Mouse (Mus musculus): ENCODE data around the gene Mfsd11. TPM values are rescaled to one million over a fixed set of nuclear protein-coding genes. Genes with fewer than 3 reads are reported as not detected.

Gene Mfsd11
- polyA plus RNA-seq, 1 experiment from 2014 or later: 21.4 TPM

DNA sequence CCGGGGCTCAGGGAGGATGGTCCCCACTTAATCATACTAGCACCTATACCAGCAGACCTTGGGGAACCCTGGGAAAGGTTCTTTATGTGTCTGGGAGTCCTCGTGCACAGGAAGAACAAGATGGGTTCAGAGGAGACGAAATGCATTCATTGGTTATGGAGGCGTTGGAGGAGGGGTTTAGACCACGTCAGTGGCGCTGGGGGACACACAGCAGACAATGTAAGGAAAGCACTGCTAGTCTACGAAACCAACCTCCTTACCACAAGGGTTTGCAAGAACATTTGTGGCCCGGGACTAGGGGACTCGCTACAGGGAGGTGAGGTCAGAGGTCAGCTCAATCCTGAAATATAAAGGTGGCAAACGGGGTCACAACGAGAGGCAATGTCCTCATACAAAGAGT, 41.7 kb upstream of the Mfsd11 start:
- Histone ChIP-seq H3K27ac (ENCODE audit: low read depth, low read length) (no peak overlapping the region), H3K4me2 (no peak overlapping the region), H3K27me3 (replicated peaks; ENCODE audit: control insufficient read depth, insufficient read depth, low read length) (no peaks in the 10 kb centered on the region; the same call in 1 of the 2 replicates), H3K4me3 (ENCODE audit: low read depth, low read length) (no peak overlapping the region), H3K4me1 (replicated peaks; ENCODE audit: control insufficient read depth, insufficient read depth, low read length) (peaks cover 41% of the 10 kb centered on the region), H3K9ac (ENCODE audit: low read depth, low read length) (no peak overlapping the region), H3K36me3 (ENCODE audit: control insufficient read depth, insufficient read depth, low read length) (no peaks in the 10 kb centered on the region), H3K9me3 (ENCODE audit: control insufficient read depth, low read length) (no peaks in the 10 kb centered on the region)
- ATAC-seq (replicated peaks; ENCODE audit: low FRiP score) (no peak), DNase-seq (ENCODE audit: low spot score) (no peak)
- WGBS: 76% methylated on average over 11 of the region's 11 CpGs

DNA sequence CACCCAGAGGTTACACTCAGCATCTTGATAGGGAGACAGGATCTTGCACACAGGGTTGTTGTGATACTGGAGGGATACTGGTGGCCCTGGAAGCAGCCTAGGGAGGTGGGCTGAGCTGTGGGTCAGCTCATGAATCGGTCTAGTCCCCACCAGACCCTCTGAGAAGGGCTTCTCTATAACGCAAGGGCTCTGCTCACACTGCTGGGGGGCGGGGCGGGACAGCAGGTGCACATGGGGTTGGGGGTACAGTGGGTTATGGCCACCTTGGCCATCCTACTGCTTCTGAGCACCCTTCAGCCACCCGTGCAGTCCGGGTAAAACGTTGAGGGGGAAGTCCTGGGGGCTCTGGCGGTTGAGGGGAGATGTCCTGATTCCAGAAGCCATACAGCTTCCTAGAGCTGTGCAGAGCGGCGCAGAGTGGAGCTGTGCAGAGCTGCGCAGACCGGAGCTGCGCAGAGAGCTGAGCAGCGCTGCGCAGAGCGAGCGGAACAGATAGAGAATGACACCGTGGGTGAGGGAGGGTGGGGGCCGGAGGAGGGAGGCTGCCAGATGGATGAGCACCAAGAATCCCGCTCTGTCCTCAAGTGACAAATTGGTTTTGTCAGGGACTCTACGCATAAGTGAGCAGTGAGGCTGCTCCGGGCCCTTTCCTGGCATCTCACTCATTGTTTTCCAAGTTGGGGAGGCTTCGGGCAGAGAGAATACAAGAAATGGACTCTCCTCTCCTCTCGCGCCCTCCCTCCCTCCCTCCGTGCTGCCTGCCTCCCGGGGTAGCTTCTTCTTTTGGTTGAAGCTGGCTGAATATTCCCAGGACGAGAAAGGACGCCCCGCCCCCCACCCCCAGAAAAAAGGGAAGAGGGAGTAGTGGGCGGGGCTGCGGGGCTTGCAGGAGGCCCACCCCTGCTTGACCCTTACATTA, 41.0 kb upstream of the Mfsd11 start:
- Histone ChIP-seq H3K4me3 (ENCODE audit: low read depth, low read length) (peak overlapping the region; percentile 38), H3K4me1 (replicated peaks; ENCODE audit: control insufficient read depth, insufficient read depth, low read length) (peaks cover 41% of the 10 kb centered on the region), H3K4me2 (peak overlapping the region; percentile 71), H3K27me3 (replicated peaks; ENCODE audit: control insufficient read depth, insufficient read depth, low read length) (no peaks in the 10 kb centered on the region; the same call in 1 of the 2 replicates), H3K36me3 (ENCODE audit: control insufficient read depth, insufficient read depth, low read length) (no peaks in the 10 kb centered on the region), H3K9me3 (ENCODE audit: control insufficient read depth, low read length) (no peaks in the 10 kb centered on the region), H3K27ac (ENCODE audit: low read depth, low read length) (peak overlapping the region; percentile 32; the same call in 1 of the 2 replicates), H3K9ac (ENCODE audit: low read depth, low read length) (no peak overlapping the region)
- DNase-seq (ENCODE audit: low spot score): peak; percentile 60
- WGBS: 20% methylated on average over 31 of the region's 32 CpGs
- peak; percentile 58 for ATAC-seq (replicated peaks; ENCODE audit: low FRiP score)

DNA sequence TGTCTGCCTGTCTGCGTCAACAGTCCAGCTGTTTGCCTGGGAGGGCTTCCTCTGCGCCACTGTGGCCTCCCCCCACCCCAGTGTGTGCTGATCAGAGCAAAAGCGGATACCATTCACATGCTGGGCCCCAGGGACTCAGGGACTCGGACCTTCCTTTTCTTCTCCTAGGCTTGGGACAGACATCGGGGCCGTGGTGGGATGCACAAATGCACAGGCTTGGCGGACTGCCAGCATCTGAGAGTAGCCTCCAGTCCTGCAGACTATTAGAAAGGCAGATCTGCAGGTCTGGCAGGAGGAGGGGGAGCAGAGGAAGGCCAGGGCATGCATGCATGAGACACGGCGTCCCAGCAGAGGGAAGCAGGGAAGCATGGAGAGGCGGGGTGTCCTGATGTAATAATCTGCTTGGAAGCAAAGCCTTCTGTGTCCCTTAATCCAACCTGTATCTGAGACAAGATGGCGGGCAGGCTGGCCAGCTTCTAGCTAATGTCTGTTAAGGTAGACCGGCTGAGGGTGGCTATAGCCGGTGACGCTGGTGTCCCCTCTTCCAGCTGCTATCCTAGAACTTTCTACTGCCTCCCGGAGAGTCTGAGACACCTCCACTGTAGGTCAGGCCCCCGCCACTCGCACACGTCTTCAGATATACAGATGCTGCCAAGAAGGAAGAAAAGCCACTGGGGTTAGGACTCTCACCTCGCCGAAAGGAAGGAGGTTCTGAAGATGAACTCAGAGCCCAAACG, 39.3 kb upstream of the Mfsd11 start:
- Histone ChIP-seq H3K9ac (ENCODE audit: low read depth, low read length) (no peak overlapping the region), H3K36me3 (ENCODE audit: control insufficient read depth, insufficient read depth, low read length) (no peaks in the 10 kb centered on the region), H3K27me3 (replicated peaks; ENCODE audit: control insufficient read depth, insufficient read depth, low read length) (no peaks in the 10 kb centered on the region; the same call in 1 of the 2 replicates), H3K4me3 (ENCODE audit: low read depth, low read length) (no peak overlapping the region), H3K27ac (ENCODE audit: low read depth, low read length) (peak overlapping the region; percentile 4; the same call in 1 of the 2 replicates), H3K9me3 (ENCODE audit: control insufficient read depth, low read length) (no peaks in the 10 kb centered on the region), H3K4me1 (replicated peaks; ENCODE audit: control insufficient read depth, insufficient read depth, low read length) (peaks cover 39% of the 10 kb centered on the region), H3K4me2 (no peak overlapping the region)
- 71% methylated on average over 21 of the region's 21 CpGs for WGBS
- ATAC-seq (replicated peaks; ENCODE audit: low FRiP score): 0 out of 2 replicates have a peak, but pooled peaks have one; percentile 23
- peak; percentile 45 for DNase-seq (ENCODE audit: low spot score)

DNA sequence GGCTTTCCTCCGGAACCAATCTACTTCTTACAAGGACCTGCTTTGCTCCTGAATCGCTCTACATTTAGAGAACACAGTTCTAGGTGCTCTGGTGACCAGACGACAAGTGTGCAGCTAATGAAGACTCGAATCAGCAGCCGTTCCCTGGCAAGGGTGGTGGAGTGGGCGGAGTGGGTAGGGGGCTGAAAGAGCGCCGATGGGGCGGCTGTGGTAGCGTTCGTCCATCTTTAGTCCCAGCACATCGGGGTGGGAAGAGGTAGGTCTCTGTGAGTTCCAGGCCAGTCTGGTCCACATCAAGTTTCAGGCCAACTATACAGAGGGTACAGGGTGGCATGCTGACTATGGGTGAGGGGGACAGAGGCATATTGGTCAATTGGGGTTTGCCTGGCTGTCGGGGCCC, 38.6 kb upstream of the Mfsd11 start:
- H3K27ac ChIP-seq (ENCODE audit: low read depth, low read length): peak overlapping the region; percentile 66; the same call in 1 of the 2 replicates
- no peaks in the 10 kb centered on the region for H3K9me3 ChIP-seq (ENCODE audit: control insufficient read depth, low read length)
- no peaks in the 10 kb centered on the region for H3K36me3 ChIP-seq (ENCODE audit: control insufficient read depth, insufficient read depth, low read length)
- H3K4me2 ChIP-seq: no peak overlapping the region
- ATAC-seq (replicated peaks; ENCODE audit: low FRiP score): no peak
- 81% methylated on average over 13 of the region's 13 CpGs for WGBS
- H3K9ac ChIP-seq (ENCODE audit: low read depth, low read length): no peak overlapping the region
- DNase-seq (ENCODE audit: low spot score): no peak
- no peaks in the 10 kb centered on the region; the same call in 1 of the 2 replicates for H3K27me3 ChIP-seq (replicated peaks; ENCODE audit: control insufficient read depth, insufficient read depth, low read length)
- H3K4me3 ChIP-seq (ENCODE audit: low read depth, low read length): no peak overlapping the region
- H3K4me1 ChIP-seq (replicated peaks; ENCODE audit: control insufficient read depth, insufficient read depth, low read length): peaks cover 38% of the 10 kb centered on the region

DNA sequence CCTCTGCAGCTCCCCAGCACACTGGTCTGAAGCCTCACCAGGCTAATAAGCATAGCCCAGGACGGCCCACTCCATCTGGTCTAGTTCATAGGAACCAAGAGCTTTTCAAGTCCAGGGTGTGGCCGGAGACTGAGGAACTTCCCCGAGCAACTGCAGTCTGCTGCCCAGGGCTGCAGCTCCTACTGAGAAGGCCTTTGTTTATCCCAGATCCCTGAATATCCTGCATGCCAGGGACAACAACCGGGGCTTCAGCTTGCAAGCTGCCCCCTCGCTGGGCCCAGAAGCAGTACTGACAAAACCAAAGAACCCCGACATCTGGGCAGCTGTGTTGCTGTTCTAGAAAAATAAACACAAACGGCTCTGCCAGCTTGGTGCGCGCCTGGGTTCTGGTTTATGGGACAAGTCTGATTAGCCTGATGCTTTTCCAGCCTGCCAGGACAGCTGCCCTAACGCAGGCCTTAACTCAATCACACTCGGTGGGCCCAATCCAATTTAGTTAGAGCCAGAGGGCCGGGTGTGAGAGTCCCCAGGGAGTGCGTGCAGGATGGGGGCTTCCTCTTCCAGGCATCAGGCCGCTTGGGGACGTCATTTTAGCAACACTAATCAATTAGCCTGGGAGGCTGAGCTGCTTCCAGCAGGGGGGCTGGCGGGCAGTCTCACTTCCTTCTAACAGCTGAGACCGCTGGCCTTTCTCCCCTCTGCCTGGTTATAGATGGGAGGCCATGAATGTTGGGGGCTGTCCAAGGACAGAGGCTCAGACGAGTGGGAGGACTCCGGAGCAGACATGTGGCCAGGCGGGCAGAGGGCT, 38.0 kb upstream of the Mfsd11 start:
- Histone ChIP-seq H3K9ac (ENCODE audit: low read depth, low read length) (no peak overlapping the region), H3K27ac (ENCODE audit: low read depth, low read length) (peak overlapping the region; percentile 66), H3K9me3 (ENCODE audit: control insufficient read depth, low read length) (no peaks in the 10 kb centered on the region), H3K36me3 (ENCODE audit: control insufficient read depth, insufficient read depth, low read length) (no peaks in the 10 kb centered on the region), H3K4me3 (ENCODE audit: low read depth, low read length) (no peak overlapping the region), H3K4me2 (peak overlapping the region; percentile 20; the same call in 1 of the 2 replicates), H3K4me1 (replicated peaks; ENCODE audit: control insufficient read depth, insufficient read depth, low read length) (peaks cover 38% of the 10 kb centered on the region), H3K27me3 (replicated peaks; ENCODE audit: control insufficient read depth, insufficient read depth, low read length) (no peaks in the 10 kb centered on the region; the same call in 1 of the 2 replicates)
- 0 out of 2 replicates have a peak, but pooled peaks have one; percentile 21 for ATAC-seq (replicated peaks; ENCODE audit: low FRiP score)
- WGBS: 28% methylated on average over 20 of the region's 20 CpGs
- DNase-seq (ENCODE audit: low spot score): peak; percentile 51

DNA sequence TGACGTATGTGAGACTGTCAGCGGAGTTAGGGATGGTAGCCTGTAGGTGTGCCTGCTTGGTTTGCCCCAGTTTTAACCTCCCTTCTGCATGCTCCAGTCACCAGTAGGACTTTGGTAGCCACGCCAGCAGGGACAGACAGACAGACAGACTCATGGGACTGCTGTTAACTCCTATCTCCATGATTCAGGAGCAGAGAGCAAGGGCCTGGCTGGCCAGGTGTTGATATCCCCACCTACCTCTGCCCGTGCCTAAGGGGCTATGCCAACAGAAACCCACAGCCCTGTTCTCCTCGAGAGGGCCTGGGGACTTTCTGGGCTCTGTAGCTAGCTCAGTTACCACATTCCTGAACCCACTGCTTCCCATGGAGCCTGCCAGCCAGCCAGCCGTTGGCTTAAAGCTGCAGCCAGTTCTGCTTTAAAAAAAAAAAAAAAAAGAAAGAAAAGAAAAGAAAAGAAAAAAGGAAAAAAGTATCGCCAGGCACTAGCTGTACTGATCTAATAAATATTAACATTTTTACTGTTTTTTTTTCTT, 37.3 kb upstream of the Mfsd11 start:
- no peak overlapping the region for H3K9ac ChIP-seq (ENCODE audit: low read depth, low read length)
- no peak overlapping the region for H3K4me3 ChIP-seq (ENCODE audit: low read depth, low read length)
- H3K9me3 ChIP-seq (ENCODE audit: control insufficient read depth, low read length): no peaks in the 10 kb centered on the region
- no peaks in the 10 kb centered on the region for H3K36me3 ChIP-seq (ENCODE audit: control insufficient read depth, insufficient read depth, low read length)
- ATAC-seq (replicated peaks; ENCODE audit: low FRiP score) (no peak), DNase-seq (ENCODE audit: low spot score) (no peak)
- H3K27ac ChIP-seq (ENCODE audit: low read depth, low read length): peak overlapping the region; percentile 66; the same call in 1 of the 2 replicates
- 35% methylated on average over 7 of the region's 7 CpGs for WGBS
- H3K4me2 ChIP-seq: peak overlapping the region; percentile 20; the same call in 1 of the 2 replicates
- no peaks in the 10 kb centered on the region; the same call in 1 of the 2 replicates for H3K27me3 ChIP-seq (replicated peaks; ENCODE audit: control insufficient read depth, insufficient read depth, low read length)
- peaks cover 38% of the 10 kb centered on the region for H3K4me1 ChIP-seq (replicated peaks; ENCODE audit: control insufficient read depth, insufficient read depth, low read length)

DNA sequence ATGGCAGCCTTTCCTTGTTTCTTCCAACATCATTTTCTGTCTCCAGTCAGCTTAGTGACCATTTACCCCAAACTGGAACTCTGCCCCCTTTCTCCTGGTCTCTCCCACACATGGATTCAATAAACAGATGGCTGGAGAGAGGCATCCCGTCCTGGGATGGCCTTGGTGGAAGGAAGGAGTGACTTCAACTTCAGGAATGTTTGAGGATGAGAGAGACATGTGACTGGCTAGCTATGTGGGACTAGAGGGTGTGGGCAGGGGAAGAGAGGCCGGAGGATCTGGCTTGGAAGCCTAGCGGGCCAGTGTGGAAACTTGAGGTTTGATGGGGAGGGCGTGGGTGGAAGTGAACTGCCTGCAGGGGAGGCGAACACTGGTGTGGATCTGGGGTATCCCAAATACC, 35.5 kb upstream of the Mfsd11 start:
- H3K36me3 ChIP-seq (ENCODE audit: control insufficient read depth, insufficient read depth, low read length): no peaks in the 10 kb centered on the region
- no peaks in the 10 kb centered on the region for H3K9me3 ChIP-seq (ENCODE audit: control insufficient read depth, low read length)
- DNase-seq (ENCODE audit: low spot score) (no peak), ATAC-seq (replicated peaks; ENCODE audit: low FRiP score) (no peak)
- H3K4me2 ChIP-seq: no peak overlapping the region
- no peaks in the 10 kb centered on the region for H3K27me3 ChIP-seq (replicated peaks; ENCODE audit: control insufficient read depth, insufficient read depth, low read length)
- no peak overlapping the region for H3K4me3 ChIP-seq (ENCODE audit: low read depth, low read length)
- no peak overlapping the region for H3K27ac ChIP-seq (ENCODE audit: low read depth, low read length)
- H3K4me1 ChIP-seq (replicated peaks; ENCODE audit: control insufficient read depth, insufficient read depth, low read length): peaks cover 31% of the 10 kb centered on the region
- H3K9ac ChIP-seq (ENCODE audit: low read depth, low read length): no peak overlapping the region
- 71% methylated on average over 5 of the region's 5 CpGs for WGBS

DNA sequence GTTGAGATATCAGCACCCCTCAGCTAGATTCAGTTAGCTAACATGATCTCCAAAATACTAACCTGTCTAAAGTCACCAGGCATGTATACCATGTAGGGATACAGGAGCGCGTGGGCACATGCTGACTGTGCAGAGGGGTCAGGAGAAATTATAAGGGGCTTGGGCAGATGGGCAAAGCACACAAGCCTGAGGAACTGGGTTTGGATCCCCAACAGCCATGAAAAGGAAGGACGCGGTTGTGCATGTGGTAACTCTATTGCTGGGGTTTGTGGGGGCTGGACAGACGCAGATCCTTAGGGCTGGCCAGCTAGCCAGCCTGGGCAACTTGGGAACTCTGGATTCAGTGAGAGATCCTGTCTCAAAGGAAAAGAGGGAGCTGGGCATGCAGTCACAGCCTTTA, 34.7 kb upstream of the Mfsd11 start:
- no peaks in the 10 kb centered on the region for H3K9me3 ChIP-seq (ENCODE audit: control insufficient read depth, low read length)
- H3K4me1 ChIP-seq (replicated peaks; ENCODE audit: control insufficient read depth, insufficient read depth, low read length): peaks cover 27% of the 10 kb centered on the region
- H3K36me3 ChIP-seq (ENCODE audit: control insufficient read depth, insufficient read depth, low read length): no peaks in the 10 kb centered on the region
- H3K9ac ChIP-seq (ENCODE audit: low read depth, low read length): no peak overlapping the region
- H3K4me3 ChIP-seq (ENCODE audit: low read depth, low read length): no peak overlapping the region
- no peak overlapping the region for H3K4me2 ChIP-seq
- H3K27me3 ChIP-seq (replicated peaks; ENCODE audit: control insufficient read depth, insufficient read depth, low read length): no peaks in the 10 kb centered on the region
- no peak overlapping the region for H3K27ac ChIP-seq (ENCODE audit: low read depth, low read length)
- no peak for DNase-seq (ENCODE audit: low spot score)
- 92% methylated on average over 5 of the region's 5 CpGs for WGBS
- no peak for ATAC-seq (replicated peaks; ENCODE audit: low FRiP score)

Measured in liver, embryonic 11.5 days (tissue).